Mouse (Mus musculus) heart, embryonic 10.5 days (tissue): ENCODE data around the gene Rbm28. TPM values are rescaled to one million over a fixed set of nuclear protein-coding genes. Genes with fewer than 3 reads are reported as not detected.

Source experiments
- DNase-seq: peaks from one replicate; pipeline ENCODE4 v3.0.0-alpha.2; 2017; ENCODE audit warnings: low spot score
- H3K27ac ChIP-seq: fragments of 300-500 bp; sonication (generic); 2 replicates; pipeline ENCODE4 v1.5.1; 2016; ENCODE audit warnings: mild to moderate bottlenecking
- H3K27me3 ChIP-seq: fragments of 300-500 bp; sonication (generic); 2 replicates; pipeline ENCODE4 v1.6.1; 2016; ENCODE audit warnings: mild to moderate bottlenecking; ENCODE audit not compliant: poor library complexity, insufficient read depth, severe bottlenecking
- H3K36me3 ChIP-seq: fragments of 300-500 bp; sonication (generic); 2 replicates; pipeline ENCODE4 v1.6.1; 2016; ENCODE audit warnings: mild to moderate bottlenecking, moderate library complexity
- H3K4me1 ChIP-seq: fragments of 300-500 bp; sonication (generic); 2 replicates; pipeline ENCODE4 v1.6.1; 2016; ENCODE audit warnings: mild to moderate bottlenecking
- H3K4me3 ChIP-seq: fragments of 300-500 bp; sonication (generic); 2 replicates; pipeline ENCODE4 v1.5.1; 2016; ENCODE audit warnings: mild to moderate bottlenecking, moderate library complexity
- H3K9me3 ChIP-seq: fragments of 300-500 bp; sonication (generic); 2 replicates; pipeline ENCODE4 v1.6.1; 2016; ENCODE audit warnings: mild to moderate bottlenecking, moderate library complexity
- WGBS: fragments of 180-500 bp; shearing (Covaris S2); methylation state at CpG from one replicate; pipeline ENCODE4 v1.1.7; 2016; 5-methylcytosine and 5-hydroxymethylcytosine counted together
- polyA plus RNA-seq: library from polyadenylated mRNA; unstranded; fragments of >200 nt; fragmentation: Nextera tagmentation; extraction: Ambion mirVana; gene quantifications from 2 replicates; pipeline ENCODE4 v1.2.1, GENCODE M21; 2016

Gene Rbm28
- polyA plus RNA-seq, 1 experiment from 2014 or later: 44.4 TPM

DNA sequence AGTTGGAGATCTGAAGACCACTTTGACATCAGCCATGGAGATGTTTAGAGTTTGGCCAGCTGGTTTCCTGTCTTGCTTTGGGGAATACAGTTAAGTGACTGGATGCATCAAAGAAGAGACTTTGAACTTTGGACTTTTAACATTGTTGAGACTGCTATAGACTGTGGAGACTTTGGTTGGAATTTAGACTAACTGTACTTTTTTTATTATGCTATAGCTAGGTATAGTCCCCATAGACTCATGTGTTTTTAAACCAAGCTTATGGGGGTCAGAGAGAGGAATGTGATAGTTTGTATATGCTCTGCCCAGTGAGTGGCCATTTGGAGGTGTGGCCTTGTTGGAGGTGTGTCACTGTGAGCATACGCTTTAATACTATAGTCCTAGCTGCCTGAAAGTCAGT, 14.8 kb downstream of the Rbm28 start:
- peaks cover 19% of the 10 kb centered on the region for H3K4me1 ChIP-seq
- H3K9me3 ChIP-seq: no peaks in the 10 kb centered on the region
- H3K4me3 ChIP-seq: no peak overlapping the region
- H3K27ac ChIP-seq: no peak overlapping the region
- DNase-seq: no peak
- no peaks in the 10 kb centered on the region for H3K27me3 ChIP-seq
- H3K36me3 ChIP-seq: peaks cover 56% of the 10 kb centered on the region
- 83% methylated on average over 1 of the region's 1 CpGs for WGBS

DNA sequence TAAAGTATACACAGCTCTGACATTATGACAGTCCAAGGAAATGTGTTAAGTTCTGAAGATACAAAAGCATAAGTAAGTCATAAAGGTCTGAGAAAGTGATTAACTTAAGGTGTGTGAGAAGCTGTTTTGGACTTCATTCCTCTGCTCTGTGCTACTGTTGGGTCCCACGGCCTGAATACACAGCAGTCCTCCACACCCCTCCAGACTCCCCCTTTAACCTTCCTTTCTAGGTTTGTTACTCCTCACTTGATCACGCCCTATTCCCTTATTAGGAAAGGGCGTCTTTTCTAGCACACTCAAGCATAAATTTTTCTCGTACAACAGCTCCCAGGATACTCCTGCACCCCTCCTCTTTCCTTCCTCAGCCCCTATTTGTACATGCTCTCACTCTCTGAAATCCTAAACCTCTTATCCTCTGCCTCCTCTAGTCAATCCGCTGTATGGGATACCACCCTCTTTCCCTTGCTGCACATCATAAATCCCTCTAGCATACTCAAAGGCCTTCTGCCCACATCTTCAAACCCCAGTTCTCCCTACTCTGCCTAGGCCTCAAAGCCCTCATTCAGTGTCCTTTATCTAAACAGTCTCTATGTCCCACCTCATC, 17.3 kb downstream of the Rbm28 start:
- Histone ChIP-seq H3K27me3 (no peaks in the 10 kb centered on the region), H3K27ac (no peak overlapping the region)
- 78% methylated on average over 5 of the region's 5 CpGs for WGBS

GRCm38 (mm10) chr6:29146641-29147040, 18.2 kb downstream of the Rbm28 start:
- peaks cover 21% of the 10 kb centered on the region for H3K4me1 ChIP-seq
- no peak for DNase-seq
- H3K4me3 ChIP-seq: no peak overlapping the region
- H3K36me3 ChIP-seq: peaks cover 37% of the 10 kb centered on the region
- H3K9me3 ChIP-seq: no peaks in the 10 kb centered on the region
- WGBS: 33% methylated on average over 7 of the region's 7 CpGs
- peak overlapping the region; percentile 59; the same call in 1 of the 2 replicates for H3K27ac ChIP-seq
- H3K27me3 ChIP-seq: no peaks in the 10 kb centered on the region

More for the DNA sequence above, 17.3 kb downstream of the Rbm28 start:
- Histone ChIP-seq H3K36me3 (peaks cover 39% of the 10 kb centered on the region), H3K4me3 (no peak overlapping the region), H3K4me1 (peaks cover 21% of the 10 kb centered on the region), H3K9me3 (no peaks in the 10 kb centered on the region)
- no peak for DNase-seq

GRCm38 (mm10) chr6:29145456-29146307, 19.1 kb downstream of the Rbm28 start:
- WGBS: 38% methylated on average over 12 of the region's 12 CpGs
- H3K27me3 ChIP-seq: no peaks in the 10 kb centered on the region
- peak overlapping the region; percentile 76 for H3K27ac ChIP-seq
- peaks cover 35% of the 10 kb centered on the region for H3K36me3 ChIP-seq
- H3K4me1 ChIP-seq: peaks cover 21% of the 10 kb centered on the region
- no peak for DNase-seq
- peak overlapping the region; percentile 12; the same call in 1 of the 2 replicates for H3K4me3 ChIP-seq
- H3K9me3 ChIP-seq: no peaks in the 10 kb centered on the region

DNA sequence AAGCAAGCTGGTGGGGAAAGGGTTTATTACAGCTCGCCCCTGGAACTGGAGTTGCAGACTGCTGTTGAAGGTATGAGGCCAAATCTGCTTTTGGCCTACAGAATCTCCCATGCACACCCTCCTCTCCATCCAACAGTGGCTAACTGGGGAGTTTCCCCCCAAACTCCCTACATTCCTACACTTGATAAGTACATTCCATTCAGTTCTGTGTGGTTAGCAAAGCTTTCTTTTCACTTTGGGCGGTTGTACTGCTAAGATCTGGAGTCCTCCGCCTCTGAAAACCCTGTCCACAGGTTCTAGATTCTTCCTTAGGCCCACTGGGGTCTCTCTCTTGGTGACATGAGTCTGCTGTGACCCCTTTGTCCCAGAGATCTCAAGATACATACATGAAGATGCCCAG, 19.8 kb downstream of the Rbm28 start:
- no peaks in the 10 kb centered on the region for H3K9me3 ChIP-seq
- H3K36me3 ChIP-seq: peaks cover 31% of the 10 kb centered on the region
- no peak overlapping the region for H3K4me3 ChIP-seq
- 71% methylated on average over 3 of the region's 3 CpGs for WGBS
- no peak for DNase-seq
- no peaks in the 10 kb centered on the region for H3K27me3 ChIP-seq
- peaks cover 21% of the 10 kb centered on the region for H3K4me1 ChIP-seq
- peak overlapping the region; percentile 76 for H3K27ac ChIP-seq

DNA sequence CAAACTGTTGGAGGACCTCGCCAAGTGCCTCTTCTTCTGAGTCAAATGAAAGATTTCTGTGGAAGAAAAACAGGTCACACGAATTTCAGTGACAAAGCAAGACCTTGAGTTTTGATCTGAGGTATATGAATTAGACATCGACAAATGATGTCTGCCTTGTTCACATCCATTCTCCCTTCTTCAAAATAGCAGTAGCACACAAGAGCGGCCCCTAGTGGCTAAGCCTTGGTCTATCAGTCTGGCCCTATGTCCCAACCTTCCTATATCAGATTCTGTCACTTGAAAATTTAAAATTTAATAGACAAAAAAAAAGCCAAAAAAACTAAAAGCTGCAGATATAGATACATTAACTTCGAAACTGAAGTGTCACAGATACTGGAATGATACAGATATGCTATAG, 21.2 kb downstream of the Rbm28 start:
- DNase-seq: no peak
- peaks cover 19% of the 10 kb centered on the region for H3K36me3 ChIP-seq

DNA sequence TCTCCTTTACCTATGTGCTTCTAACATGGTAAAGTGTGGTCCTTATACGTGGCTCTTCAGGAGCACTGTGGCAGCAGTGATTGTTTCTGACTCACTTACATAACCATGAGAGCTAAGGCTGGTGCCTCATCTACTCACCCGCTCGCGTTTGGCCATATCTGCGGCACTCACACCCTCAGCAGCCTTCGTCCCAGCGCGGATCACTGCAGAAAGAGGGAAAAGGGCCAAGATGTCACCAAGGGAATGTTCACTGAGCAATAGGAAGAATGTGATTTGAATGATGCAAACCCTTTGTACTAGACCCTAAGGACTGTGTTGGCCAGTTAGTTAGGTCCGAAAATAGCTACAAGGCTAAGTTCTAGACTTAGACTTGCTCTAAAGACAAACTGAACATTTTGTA, 27.4 kb downstream of the Rbm28 start:
- 94% methylated on average over 9 of the region's 9 CpGs for WGBS
- no peak overlapping the region for H3K27ac ChIP-seq
- DNase-seq: no peak
- peaks cover 69% of the 10 kb centered on the region for H3K36me3 ChIP-seq
- no peaks in the 10 kb centered on the region for H3K27me3 ChIP-seq
- H3K4me3 ChIP-seq: no peak overlapping the region
- no peaks in the 10 kb centered on the region for H3K4me1 ChIP-seq
- no peaks in the 10 kb centered on the region for H3K9me3 ChIP-seq

More for the DNA sequence above, 21.2 kb downstream of the Rbm28 start:
- H3K4me3 ChIP-seq: no peak overlapping the region
- WGBS: 45% methylated on average over 5 of the region's 5 CpGs
- H3K4me1 ChIP-seq: peaks cover 21% of the 10 kb centered on the region
- H3K9me3 ChIP-seq: no peaks in the 10 kb centered on the region
- no peaks in the 10 kb centered on the region for H3K27me3 ChIP-seq
- no peak overlapping the region for H3K27ac ChIP-seq

DNA sequence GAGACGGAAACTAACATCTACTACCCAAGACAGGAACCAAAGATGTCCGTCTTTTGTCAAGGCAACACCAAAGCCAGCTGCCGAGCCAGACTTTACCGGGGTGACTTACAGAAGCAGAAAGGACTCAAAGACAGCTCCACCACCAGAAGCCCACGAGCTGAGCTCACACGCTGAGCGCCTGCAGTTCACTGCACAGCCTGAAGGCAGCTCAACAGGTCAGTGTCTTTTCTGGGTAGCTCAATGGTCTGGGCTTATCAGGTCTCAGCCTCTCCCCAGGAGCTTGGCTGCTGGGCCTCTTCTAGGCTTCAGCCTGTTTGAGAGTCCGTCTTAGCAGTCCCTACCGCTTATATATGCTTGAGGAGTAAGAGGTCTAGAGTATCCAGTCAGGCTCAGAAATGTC, 31.7 kb downstream of the Rbm28 start:
- H3K9me3 ChIP-seq: no peaks in the 10 kb centered on the region
- WGBS: 94% methylated on average over 9 of the region's 9 CpGs
- no peak overlapping the region for H3K27ac ChIP-seq
- no peak overlapping the region for H3K4me3 ChIP-seq
- peaks cover 94% of the 10 kb centered on the region for H3K36me3 ChIP-seq
- no peaks in the 10 kb centered on the region for H3K4me1 ChIP-seq
- no peak for DNase-seq
- no peaks in the 10 kb centered on the region for H3K27me3 ChIP-seq

GRCm38 (mm10) chr6:29126878-29127426, 37.9 kb downstream of the Rbm28 start:
- no peak overlapping the region for H3K4me3 ChIP-seq
- no peak overlapping the region for H3K27ac ChIP-seq
- no peaks in the 10 kb centered on the region for H3K27me3 ChIP-seq
- no peak for DNase-seq
- WGBS: 90% methylated on average over 7 of the region's 7 CpGs
- H3K9me3 ChIP-seq: no peaks in the 10 kb centered on the region
- peaks cover 84% of the 10 kb centered on the region for H3K36me3 ChIP-seq
- no peaks in the 10 kb centered on the region for H3K4me1 ChIP-seq

DNA sequence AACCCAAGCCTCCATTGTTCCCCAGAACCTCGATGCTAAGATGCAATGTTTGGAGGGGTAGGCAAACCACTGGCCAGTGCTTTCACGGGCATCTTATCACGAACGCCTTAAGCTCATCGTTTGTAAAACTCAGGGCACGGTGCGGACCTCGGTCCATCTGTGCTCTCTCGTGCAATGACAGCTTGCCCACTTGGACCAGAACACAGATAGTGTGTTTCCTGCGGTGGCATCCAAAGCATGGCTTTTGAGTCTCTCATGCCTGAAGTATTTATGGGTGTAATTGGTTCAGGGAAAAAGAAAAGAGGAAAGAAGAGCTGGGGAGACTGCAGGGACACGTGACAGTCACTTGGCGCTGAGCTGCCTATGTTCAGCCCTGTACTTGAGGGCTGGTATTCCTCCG, 44.8 kb downstream of the Rbm28 start:
- no peaks in the 10 kb centered on the region for H3K4me1 ChIP-seq
- H3K4me3 ChIP-seq: no peak overlapping the region
- H3K36me3 ChIP-seq: peaks cover 14% of the 10 kb centered on the region
- H3K27me3 ChIP-seq: no peaks in the 10 kb centered on the region
- 87% methylated on average over 13 of the region's 13 CpGs for WGBS
- no peak overlapping the region for H3K27ac ChIP-seq
- H3K9me3 ChIP-seq: no peaks in the 10 kb centered on the region
- DNase-seq: no peak

GRCm38 (mm10) chr6:29118963-29119362, 45.8 kb downstream of the Rbm28 start:
- Histone ChIP-seq H3K27me3 (no peaks in the 10 kb centered on the region), H3K4me3 (no peak overlapping the region), H3K36me3 (peaks cover 4% of the 10 kb centered on the region; the same call in 1 of the 2 replicates), H3K9me3 (no peaks in the 10 kb centered on the region), H3K4me1 (no peaks in the 10 kb centered on the region), H3K27ac (no peak overlapping the region)
- no peak for DNase-seq
- WGBS: 69% methylated on average over 4 of the region's 4 CpGs

DNA sequence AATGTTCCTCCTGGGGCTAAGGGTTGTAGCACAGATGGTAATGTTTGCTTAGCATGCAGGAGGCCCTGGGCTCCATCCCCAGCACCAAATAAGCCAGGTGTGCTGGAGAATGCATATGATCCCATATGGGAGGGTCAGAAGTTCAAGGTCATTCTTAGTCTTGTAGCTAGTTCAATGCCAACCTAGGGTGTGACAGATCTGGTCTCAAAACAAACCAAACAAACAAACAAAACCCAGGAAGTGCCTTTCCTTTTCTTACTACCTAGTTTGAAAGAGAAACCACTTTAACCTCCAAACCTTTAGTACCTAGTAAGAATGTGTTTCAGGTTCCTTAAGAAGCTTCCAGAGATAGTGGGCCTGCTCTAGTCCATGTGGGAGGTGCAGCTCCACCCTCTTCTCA, 46.6 kb downstream of the Rbm28 start:
- H3K4me1 ChIP-seq: no peaks in the 10 kb centered on the region
- H3K9me3 ChIP-seq: no peaks in the 10 kb centered on the region
- H3K4me3 ChIP-seq: no peak overlapping the region
- no peak overlapping the region for H3K27ac ChIP-seq
- DNase-seq: no peak
- no peaks in the 10 kb centered on the region for H3K36me3 ChIP-seq
- no peaks in the 10 kb centered on the region for H3K27me3 ChIP-seq

DNA sequence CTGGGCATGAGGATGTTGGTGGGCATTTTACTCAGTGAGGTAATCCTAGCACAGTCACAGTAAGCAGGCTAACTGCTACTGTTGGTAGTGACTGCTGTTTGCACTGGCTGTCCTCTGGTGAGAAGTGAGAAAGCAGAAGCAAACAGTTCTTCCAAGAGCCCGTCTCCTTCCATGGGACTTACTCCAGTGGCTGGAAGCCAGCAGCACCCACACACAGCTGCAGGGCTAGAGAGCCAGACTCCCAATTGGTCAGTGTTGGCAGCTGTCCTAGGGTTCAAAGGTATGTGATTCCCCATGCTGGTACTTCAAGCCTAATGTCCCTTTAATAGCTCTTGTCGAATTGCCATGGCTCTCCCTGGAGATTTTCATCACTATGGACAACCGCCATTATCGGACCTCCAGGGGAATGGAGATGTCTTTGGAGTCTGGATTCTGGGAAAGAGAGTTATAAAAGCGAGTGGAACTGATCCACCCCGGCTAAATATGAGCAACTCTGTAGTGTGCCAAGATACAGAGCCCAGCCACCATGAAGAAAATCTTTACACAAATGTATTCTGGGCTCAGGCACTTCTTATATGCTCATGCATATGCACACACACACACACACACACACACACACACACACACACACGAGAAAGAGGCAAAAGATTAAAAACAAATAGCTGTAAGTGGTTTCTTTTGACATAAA, 47.2 kb downstream of the Rbm28 start:
- no peak overlapping the region for H3K27ac ChIP-seq
- no peak overlapping the region for H3K4me3 ChIP-seq
- 78% methylated on average over 7 of the region's 7 CpGs for WGBS
- no peaks in the 10 kb centered on the region for H3K9me3 ChIP-seq
- H3K27me3 ChIP-seq: no peaks in the 10 kb centered on the region
- no peaks in the 10 kb centered on the region for H3K36me3 ChIP-seq
- H3K4me1 ChIP-seq: no peaks in the 10 kb centered on the region
- no peak for DNase-seq
